Mouse (Mus musculus): Measurements from ENCODE around the gene Tmigd3. TPM values are rescaled to one million over a fixed set of nuclear protein-coding genes. Genes with fewer than 3 reads are reported as not detected.

Tmigd3 gene
- polyA plus RNA-seq, 1 experiment from 2014 or later = not detected

DNA sequence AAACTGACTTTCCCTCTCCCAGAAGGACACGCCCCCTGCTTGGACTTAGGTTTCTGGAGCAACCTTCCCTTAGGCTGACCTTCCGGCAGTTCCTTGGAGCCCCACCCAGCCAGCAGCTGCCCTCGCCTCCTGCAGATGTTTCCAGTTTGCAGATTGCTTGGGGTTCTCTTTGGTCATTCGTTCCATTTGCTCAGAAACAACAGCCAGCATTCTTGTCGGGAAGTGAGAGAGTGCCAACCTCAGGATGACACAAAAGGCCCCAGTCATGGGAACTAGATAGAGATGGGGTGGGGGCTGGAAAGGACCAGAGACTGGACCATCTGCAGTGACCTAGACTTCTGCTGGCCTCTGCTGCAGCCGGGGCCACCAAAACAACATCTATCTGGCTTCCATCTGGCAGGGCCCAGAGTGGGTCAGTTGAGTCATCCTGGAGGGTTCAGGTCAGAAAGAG is 23.3 kb downstream of the Tmigd3 start:
- 22% methylated on average over 6 of the region's 6 CpGs for WGBS
- Histone ChIP-seq H3K27ac (peak overlapping the region; percentile 28; the same call in 1 of the 2 replicates), H3K4me1 (peaks cover 20% of the 10 kb centered on the region), H3K4me3 (no peak overlapping the region), H3K4me2 (0 out of 2 replicates have a peak overlapping the region, but pooled peaks have one; percentile 7), H3K9ac (no peak overlapping the region), H3K36me3 (no peaks in the 10 kb centered on the region), H3K27me3 (no peaks in the 10 kb centered on the region), H3K9me3 (no peaks in the 10 kb centered on the region)
- ATAC-seq (ENCODE audit: insufficient number of reproducible peaks, insufficient read depth, low FRiP score, low TSS enrichment, low read depth) = no peak

DNA sequence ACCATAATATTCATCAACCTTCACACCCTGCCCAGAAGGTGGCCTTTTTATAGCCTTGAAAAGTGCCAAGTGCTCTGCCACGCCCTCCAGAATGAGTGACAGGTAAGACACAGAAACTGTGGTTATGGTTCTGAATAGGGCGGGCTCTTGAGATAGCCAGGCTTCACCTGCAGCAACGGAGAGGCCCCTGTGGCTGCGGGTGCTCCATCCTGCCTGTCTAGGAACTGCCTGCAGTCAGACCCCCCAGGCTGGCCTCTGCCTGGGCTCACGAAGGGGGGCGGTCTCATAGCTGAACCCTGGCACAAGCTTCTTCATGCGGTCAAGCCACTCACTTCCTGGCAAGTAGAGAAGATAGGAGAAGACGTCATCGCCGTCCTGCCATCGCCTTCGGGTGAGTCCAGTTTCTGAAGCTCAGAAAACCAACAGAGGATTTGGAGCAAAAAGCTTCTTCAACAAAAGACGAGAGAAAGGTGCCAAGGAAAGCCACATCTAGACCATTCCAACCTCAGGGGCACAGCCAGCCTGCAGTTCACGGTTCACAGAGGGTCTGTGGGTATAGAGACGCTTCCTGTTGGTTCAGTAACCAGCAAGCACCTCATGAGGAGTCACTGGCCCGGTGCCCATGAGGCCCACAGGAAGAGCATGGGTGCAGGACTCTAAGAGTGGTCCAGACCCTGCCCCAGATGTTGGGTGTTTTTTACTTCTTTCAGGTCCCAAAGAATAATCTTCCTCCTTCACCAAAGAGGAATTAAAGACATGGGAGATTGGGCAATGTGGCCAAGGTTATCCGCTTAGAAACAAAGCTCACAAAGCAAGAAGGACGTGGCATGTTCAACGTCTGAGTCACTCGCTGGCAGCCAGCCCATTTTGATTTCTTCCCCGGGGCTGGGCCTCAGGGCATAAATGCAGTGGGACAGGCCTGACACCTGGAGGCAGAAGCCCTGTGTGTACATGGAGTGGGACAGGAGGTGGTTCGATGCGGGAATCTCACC is 24.2 kb downstream of the Tmigd3 start:
- Histone ChIP-seq H3K9me3 (no peaks in the 10 kb centered on the region), H3K27me3 (no peaks in the 10 kb centered on the region), H3K4me2 (no peak overlapping the region), H3K9ac (no peak overlapping the region), H3K4me1 (peaks cover 20% of the 10 kb centered on the region), H3K4me3 (no peak overlapping the region), H3K27ac (no peak overlapping the region), H3K36me3 (no peaks in the 10 kb centered on the region)
- no peak for ATAC-seq (ENCODE audit: insufficient number of reproducible peaks, insufficient read depth, low FRiP score, low TSS enrichment, low read depth)
- WGBS = 76% methylated on average over 23 of the region's 23 CpGs

DNA sequence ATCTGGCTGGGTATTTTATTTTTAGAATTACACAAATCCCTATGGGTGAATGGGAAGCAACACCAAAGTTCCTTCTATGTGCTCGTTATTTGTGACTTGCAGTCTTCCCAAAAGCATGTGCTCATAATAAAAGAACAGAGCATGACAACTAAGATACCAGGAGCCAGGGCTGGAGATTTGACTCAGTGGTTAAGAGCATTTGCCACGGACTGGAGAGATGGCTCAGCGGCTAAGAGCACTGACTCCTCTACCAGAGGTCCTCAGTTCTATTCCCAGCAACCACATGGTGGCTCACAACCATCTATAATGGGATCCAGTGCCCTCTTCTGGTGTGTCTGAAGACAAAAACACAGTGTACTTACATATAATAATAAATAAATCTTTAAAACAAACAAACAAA is 26.1 kb downstream of the Tmigd3 start:
- Histone ChIP-seq H3K27ac (no peak overlapping the region), H3K27me3 (no peaks in the 10 kb centered on the region), H3K4me1 (peaks cover 20% of the 10 kb centered on the region), H3K9me3 (no peaks in the 10 kb centered on the region), H3K4me2 (no peak overlapping the region), H3K9ac (no peak overlapping the region), H3K36me3 (no peaks in the 10 kb centered on the region), H3K4me3 (no peak overlapping the region)
- no peak for ATAC-seq (ENCODE audit: insufficient number of reproducible peaks, insufficient read depth, low FRiP score, low TSS enrichment, low read depth)
- WGBS = 80% methylated on average over 3 of the region's 3 CpGs

DNA sequence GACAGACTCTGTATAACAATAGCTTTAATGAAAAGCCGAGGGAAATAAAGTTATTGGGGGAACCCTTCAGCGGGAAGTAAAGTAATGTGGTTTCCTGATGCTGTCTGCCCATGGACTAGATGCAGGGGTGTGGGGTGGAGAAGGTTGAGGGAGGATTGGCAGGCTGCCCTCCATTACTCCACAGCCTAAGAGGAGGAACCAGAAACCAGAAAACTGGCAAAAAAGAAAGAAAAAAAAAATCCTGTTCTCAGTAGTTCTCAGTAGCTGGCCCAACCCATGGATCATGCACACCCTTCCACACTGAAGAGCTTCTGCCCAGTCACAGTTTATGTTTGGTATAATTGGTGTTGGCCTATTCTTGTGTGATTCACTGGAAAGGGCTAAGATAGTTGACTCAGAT is 27.6 kb downstream of the Tmigd3 start:
- Histone ChIP-seq H3K36me3 (no peaks in the 10 kb centered on the region), H3K4me1 (peaks cover 17% of the 10 kb centered on the region), H3K9me3 (no peaks in the 10 kb centered on the region), H3K9ac (no peak overlapping the region), H3K4me2 (no peak overlapping the region), H3K27ac (no peak overlapping the region), H3K4me3 (no peak overlapping the region), H3K27me3 (no peaks in the 10 kb centered on the region)
- no peak for ATAC-seq (ENCODE audit: insufficient number of reproducible peaks, insufficient read depth, low FRiP score, low TSS enrichment, low read depth)
- WGBS = 67% methylated on average over 2 of the region's 2 CpGs

DNA sequence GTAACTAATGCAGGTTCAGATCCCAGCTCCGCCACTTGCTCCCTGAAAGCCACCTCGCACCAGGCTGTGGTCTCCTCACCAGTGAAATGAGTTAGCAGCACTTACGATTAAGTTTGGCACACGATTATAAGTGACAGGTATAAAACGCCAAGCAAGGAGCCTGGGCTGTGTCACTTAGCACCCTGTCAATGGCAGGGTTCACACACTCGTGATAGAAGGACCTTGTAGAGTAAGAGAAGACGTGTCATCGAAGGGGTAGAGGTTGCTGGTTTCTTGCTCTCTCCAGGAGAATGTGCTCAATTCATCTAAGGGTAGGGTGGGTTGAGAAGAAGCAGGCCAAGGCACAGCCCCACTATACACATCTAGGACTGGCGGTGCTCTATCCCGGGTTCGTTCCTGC is 28.2 kb downstream of the Tmigd3 start:
- Histone ChIP-seq H3K9ac (no peak overlapping the region), H3K4me1 (peaks cover 12% of the 10 kb centered on the region), H3K36me3 (no peaks in the 10 kb centered on the region), H3K9me3 (no peaks in the 10 kb centered on the region), H3K27ac (no peak overlapping the region), H3K4me3 (no peak overlapping the region), H3K27me3 (no peaks in the 10 kb centered on the region), H3K4me2 (no peak overlapping the region)
- no peak for ATAC-seq (ENCODE audit: insufficient number of reproducible peaks, insufficient read depth, low FRiP score, low TSS enrichment, low read depth)
- WGBS = 90% methylated on average over 11 of the region's 11 CpGs

DNA sequence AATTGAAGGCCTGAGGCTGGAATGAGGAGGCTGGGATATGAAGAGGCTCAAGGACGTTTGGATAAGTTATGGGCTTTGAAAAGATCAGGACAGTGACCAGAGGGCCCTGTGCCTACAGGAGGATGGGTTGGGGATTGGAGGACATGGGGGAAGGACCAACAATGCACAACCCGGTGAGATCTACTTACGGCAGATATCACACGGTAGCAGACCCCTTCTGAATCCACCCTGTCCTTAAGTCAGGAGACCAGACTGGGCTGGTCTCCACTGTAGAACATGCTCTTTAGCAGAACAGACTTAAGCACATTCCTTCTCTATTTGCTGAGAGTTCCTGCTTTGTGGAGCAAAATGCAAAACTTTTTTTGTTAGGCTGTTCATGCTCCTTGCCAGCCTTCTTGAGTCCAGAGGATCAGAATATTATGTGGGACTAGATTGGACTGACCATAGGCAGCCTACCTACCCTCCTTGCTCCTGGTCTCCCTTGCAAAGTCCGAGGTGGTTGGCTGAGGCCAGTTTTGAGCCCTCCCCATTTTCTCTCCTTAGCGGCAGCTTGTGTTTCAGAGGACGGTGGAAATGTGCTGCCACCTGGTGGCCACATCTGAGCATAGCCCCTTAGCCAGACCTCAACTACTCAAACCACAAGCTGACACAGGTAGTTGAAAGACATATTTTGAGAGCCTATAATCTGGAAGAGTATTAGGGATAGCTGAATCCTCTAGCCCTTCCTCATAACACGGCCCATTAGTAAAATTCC is 28.9 kb downstream of the Tmigd3 start:
- H3K27me3 ChIP-seq = no peaks in the 10 kb centered on the region
- no peaks in the 10 kb centered on the region for H3K36me3 ChIP-seq
- no peak overlapping the region for H3K4me3 ChIP-seq
- no peak overlapping the region for H3K9ac ChIP-seq
- no peaks in the 10 kb centered on the region for H3K9me3 ChIP-seq
- peak; percentile 54 for ATAC-seq (ENCODE audit: insufficient number of reproducible peaks, insufficient read depth, low FRiP score, low TSS enrichment, low read depth)
- H3K4me2 ChIP-seq = no peak overlapping the region
- H3K4me1 ChIP-seq = peaks cover 5% of the 10 kb centered on the region
- WGBS = 38% methylated on average over 8 of the region's 8 CpGs
- H3K27ac ChIP-seq = no peak overlapping the region

DNA sequence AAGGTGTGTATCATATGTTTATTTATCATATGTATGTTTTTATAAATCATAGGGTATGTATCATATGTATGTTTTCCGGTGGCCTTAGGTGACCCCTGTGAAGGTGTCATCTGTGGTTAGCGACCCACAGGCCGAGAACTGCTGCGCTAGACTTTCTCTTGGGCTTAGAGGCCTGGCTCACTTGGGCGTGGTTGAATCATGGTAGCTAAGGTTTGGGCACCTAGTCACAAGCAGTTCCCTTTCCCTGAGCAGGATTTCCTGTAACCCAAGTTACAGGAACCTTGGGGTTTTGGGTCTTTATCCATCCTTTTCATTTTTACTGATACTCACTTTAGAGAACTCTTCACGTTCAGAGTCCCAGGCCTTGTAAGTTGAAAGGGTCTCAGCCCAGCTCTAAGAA is 29.6 kb downstream of the Tmigd3 start:
- Histone ChIP-seq H3K4me3 (no peak overlapping the region), H3K9ac (no peak overlapping the region), H3K4me1 (no peaks in the 10 kb centered on the region), H3K4me2 (no peak overlapping the region), H3K27me3 (no peaks in the 10 kb centered on the region), H3K9me3 (no peaks in the 10 kb centered on the region), H3K36me3 (no peaks in the 10 kb centered on the region), H3K27ac (no peak overlapping the region)
- 81% methylated on average over 6 of the region's 6 CpGs for WGBS
- no peak for ATAC-seq (ENCODE audit: insufficient number of reproducible peaks, insufficient read depth, low FRiP score, low TSS enrichment, low read depth)

DNA sequence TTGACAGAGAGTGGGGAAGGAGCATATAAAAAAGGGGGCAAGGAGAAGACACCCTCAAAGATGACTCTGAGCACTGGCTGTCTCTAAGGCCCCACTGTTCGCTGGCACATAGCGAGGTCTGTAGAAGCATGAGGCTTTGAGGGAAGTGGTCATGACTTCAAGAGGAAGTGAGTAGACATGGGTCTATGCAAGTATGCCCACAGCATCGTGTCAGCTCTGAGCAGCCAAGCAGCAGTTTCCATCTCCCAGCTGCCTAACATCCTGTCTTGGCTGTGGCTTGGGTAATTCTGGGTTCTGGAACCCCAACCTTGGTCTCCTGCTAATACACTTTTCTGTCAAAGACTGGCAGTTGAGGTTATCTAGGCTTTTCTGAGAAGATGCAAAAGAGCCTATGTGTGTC is 30.0 kb downstream of the Tmigd3 start:
- no peak overlapping the region for H3K9ac ChIP-seq
- no peak for ATAC-seq (ENCODE audit: insufficient number of reproducible peaks, insufficient read depth, low FRiP score, low TSS enrichment, low read depth)
- WGBS = 83% methylated on average over 3 of the region's 3 CpGs

DNA sequence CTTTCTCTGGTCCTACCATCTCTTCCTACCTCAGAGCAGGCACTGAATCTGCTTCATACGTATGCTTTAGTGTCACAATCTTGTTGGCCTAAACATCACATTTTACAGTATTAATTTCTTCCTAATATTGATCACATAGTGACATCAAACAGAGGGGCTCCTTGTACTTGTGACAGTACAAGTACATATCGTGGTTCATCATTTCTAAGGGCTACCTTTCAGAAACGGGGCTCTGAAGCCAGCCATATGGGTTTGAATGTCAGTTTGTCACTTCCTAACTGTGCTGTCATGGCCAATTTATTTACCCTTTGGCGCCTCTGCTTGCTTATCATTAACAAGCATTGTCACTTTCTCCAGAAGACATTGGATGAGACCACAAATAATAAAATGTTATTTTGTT is 30.8 kb downstream of the Tmigd3 start:
- ATAC-seq (ENCODE audit: insufficient number of reproducible peaks, insufficient read depth, low FRiP score, low TSS enrichment, low read depth) = no peak
- H3K9me3 ChIP-seq = no peaks in the 10 kb centered on the region
- no peak overlapping the region for H3K27ac ChIP-seq
- 69% methylated on average over 4 of the region's 4 CpGs for WGBS
- H3K4me1 ChIP-seq = no peaks in the 10 kb centered on the region
- H3K4me2 ChIP-seq = no peak overlapping the region
- H3K27me3 ChIP-seq = no peaks in the 10 kb centered on the region
- no peaks in the 10 kb centered on the region for H3K36me3 ChIP-seq
- H3K9ac ChIP-seq = no peak overlapping the region
- no peak overlapping the region for H3K4me3 ChIP-seq

More for the DNA sequence above, 30.0 kb downstream of the Tmigd3 start:
- no peak overlapping the region for H3K27ac ChIP-seq
- H3K4me2 ChIP-seq = no peak overlapping the region
- no peak overlapping the region for H3K4me3 ChIP-seq
- H3K36me3 ChIP-seq = no peaks in the 10 kb centered on the region
- H3K9me3 ChIP-seq = no peaks in the 10 kb centered on the region
- H3K27me3 ChIP-seq = no peaks in the 10 kb centered on the region
- no peaks in the 10 kb centered on the region for H3K4me1 ChIP-seq

DNA sequence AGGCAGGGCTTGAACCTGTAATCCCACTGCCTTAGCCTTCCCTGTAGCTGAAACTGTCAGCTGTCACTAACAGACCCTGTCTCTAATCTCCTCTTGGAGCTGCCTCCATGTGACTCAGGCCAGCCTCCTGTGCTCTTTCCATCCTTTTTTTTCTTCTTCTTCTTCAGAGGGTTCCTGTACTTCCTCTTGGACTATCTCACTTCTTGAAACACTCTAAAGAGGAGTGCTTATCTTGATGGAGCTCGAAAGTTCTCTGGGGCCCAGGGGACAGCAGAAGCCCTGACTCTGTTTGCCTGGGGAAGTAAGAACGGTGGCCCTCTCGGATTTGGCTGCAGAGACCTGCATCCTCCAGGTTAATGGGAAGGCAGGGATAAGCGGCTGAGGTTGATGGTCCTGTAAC is 33.5 kb downstream of the Tmigd3 start:
- Histone ChIP-seq H3K9ac (no peak overlapping the region), H3K27ac (no peak overlapping the region), H3K27me3 (no peaks in the 10 kb centered on the region), H3K4me1 (no peaks in the 10 kb centered on the region), H3K4me2 (no peak overlapping the region), H3K9me3 (no peaks in the 10 kb centered on the region), H3K4me3 (no peak overlapping the region), H3K36me3 (no peaks in the 10 kb centered on the region)
- WGBS = 70% methylated on average over 4 of the region's 4 CpGs
- ATAC-seq (ENCODE audit: insufficient number of reproducible peaks, insufficient read depth, low FRiP score, low TSS enrichment, low read depth) = no peak

DNA sequence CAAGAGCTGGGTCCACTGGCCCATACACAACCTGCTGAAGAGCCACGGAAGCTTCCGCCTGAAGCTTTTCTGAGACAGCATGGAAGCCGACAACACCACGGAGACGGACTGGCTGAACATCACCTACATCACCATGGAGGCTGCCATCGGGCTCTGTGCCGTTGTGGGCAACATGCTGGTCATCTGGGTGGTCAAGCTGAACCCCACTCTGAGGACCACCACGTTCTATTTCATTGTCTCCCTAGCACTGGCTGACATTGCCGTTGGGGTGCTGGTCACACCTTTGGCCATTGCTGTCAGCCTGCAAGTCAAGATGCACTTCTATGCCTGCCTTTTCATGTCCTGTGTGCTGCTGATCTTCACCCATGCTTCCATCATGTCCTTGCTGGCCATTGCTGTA is 34.0 kb downstream of the Tmigd3 start:
- no peak overlapping the region for H3K9ac ChIP-seq
- no peak overlapping the region for H3K4me3 ChIP-seq
- no peak for ATAC-seq (ENCODE audit: insufficient number of reproducible peaks, insufficient read depth, low FRiP score, low TSS enrichment, low read depth)
- H3K4me2 ChIP-seq = no peak overlapping the region
- H3K4me1 ChIP-seq = no peaks in the 10 kb centered on the region
- H3K27me3 ChIP-seq = no peaks in the 10 kb centered on the region
- H3K9me3 ChIP-seq = no peaks in the 10 kb centered on the region
- WGBS = 94% methylated on average over 9 of the region's 9 CpGs
- H3K36me3 ChIP-seq = no peaks in the 10 kb centered on the region
- no peak overlapping the region for H3K27ac ChIP-seq
